Mouse (Mus musculus) testis, postnatal 10 days (tissue): ENCODE data around the gene E2f3.
A peak's percentile ranks its signal among the peaks of the same experiment; 100 is the strongest.

Experiments
- DNase-seq: peaks from one replicate; pipeline ENCODE4 v3.0.0; 2021; ENCODE audit warnings: low spot score

Gene E2f3

DNA sequence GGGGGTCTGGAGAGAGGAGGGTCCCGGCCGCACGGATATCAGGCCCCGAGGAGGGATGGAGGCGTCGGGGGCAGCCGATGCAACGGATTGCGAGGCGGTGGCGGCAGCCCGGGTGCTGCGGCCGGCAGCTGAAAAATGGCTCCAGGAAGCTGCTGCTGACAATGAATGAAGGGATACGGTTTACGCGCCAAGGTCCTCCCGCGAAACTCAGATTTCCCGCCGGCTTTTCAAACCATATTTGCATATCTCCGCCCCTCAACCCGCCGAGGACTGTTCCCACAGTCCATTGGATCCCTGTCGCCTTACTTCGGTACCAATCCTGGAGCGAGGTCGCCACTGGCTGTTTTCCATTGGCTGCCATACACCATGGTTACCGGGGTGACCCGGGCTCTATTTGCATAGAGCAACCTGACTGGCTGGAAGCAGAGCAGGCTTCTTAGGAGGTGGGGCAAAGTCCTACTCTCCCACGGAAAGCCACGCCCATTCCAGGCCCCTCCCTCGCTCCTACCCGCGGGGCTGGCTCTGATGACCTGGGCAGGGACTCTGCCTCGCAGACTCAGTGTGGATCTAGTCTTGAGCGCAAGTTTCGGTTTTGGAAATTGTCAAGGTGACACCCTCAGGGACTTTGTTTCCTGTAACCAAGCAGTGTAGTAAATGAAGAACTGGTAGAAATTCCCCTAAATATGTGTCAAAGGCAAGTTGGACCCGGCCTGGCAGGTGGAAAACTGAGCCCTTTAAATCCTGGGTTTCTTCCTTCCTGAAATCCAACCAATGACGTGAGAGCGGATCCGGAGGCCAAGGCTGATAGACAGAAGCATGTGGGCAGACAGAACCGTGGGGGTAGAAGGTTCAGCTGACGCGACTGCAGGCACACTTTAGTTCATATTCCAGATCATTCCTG is at the start of gene E2f3:
Gene E2f3, minus strand, starts transcription at position 209 of the 901 bp plus-strand sequence.
- peak; percentile 99 for DNase-seq

DNA sequence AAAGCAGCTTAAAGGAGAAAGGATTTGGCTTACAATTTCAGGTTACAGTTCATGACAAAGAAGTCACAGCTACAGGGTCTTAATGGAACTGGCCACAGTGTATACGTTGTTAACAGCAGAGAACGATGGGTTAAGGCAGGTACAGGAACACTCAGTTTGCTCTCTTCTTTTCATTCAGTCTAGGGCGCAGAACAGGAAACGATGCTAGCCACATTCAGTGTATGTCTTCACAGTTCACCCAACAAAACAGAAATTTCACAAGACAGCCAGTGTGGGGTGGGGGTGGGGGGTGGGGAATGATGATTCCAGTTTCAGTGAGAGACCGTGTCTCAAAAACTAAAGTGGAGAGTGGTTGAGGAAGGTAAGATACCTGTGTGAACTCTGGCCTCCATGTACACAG is 48.7 kb upstream of the E2f3 start:
- no peak for DNase-seq

DNA sequence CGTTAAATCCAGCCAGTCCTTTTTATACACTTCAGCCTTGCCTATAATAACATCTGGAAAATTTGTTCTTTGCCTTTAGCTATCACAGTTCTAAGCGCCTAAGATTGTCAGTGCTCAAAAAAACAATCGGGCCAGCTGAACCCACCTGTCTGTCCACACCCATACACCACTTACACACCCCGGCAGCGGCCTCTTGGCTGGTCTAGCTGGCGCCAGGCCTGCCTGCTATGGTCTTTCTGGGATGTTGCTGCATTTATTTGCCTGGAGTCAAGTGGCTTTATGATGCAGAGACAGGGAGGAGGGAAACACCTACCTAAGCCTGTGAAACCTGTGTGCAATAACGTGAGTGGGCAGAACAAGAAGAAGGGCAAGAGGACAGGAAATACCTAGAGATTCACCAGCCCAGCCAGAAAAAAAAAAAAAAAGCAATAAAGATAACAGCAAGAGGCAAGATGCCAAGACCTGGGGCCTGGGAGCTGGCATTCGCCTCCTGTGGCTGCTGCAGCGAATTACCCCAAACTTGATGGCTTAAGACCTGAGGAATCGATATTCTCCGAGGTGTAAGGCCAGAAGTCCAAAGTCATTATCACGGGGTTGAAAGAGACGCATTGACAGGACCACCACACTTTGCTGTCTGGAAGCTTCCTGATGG is 45.9 kb upstream of the E2f3 start:
- no peak for DNase-seq

DNA sequence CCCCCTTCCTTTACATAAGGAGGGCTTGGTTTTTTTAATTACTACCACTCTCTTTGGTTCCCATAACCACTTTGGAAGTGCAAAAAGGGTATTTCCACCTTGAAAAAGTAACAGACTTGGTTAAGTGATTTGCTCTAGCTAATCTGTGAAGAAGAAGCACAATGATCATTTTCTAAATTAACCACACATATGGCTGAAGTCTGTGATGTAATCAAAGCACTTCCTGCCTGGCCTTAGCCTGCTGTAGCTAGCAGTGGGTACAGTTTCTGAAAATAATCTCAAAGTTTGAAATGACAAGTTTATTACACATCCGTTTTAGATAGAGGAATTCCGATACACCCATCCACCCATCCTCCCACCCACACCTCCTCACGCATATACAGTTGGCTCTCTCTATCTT is 42.0 kb upstream of the E2f3 start:
- no peak for DNase-seq

DNA sequence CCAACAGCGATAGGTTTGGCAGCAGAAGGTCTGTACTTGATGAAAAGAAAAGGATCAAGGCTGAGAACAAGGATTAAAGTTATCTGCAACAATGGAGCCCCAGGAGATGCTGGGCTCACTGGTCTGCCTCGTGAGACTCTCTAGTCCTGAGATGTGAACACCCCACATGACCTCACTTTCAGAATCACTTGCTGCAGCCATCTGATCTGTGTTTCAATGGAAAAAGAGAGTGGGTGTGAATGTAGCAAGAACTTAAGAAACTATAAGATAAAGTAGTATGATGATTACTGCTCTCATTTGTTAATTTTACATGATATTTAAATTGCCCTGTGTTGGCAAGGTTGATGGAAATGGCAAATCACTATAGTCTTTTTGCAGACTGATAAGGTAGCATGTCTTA is 36.6 kb upstream of the E2f3 start:
- no peak for DNase-seq

DNA sequence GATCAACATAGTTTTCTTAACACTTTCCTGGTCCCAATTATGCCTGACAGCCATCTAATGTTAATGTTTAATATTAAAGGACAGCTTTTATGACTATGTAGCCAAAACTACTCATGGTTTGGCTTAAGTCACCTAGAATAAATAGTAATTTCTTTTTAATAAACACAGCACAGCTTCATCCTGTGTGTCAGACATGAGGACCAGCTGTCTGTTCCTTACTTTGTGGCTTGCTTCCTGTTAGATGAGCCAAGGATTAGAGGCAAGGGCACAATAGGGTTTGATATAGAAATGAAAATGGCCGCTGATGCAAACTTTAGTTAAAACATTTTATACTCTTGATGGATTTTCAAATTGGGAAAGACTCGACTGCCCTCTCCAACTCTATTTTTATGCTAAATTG is 32.7 kb upstream of the E2f3 start:
- no peak for DNase-seq

DNA sequence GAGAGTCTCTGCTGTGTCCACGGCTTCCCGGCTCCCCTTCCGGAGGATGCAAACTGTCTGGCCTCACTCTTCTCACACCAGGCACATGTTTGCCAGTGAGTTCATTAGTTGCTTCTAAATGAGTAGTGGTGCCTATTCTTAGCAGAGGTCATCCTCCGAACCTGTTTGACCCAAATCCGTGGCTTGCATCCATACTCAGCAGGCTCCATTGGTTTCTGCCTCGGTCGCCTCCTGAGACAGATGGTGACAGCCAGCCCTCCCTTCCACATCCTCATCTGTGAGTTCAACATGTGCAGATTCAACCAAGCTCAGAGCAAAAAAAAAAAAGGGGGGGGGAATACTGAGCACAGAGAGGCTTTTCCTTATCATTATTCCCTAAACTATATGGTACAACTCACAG is 31.7 kb upstream of the E2f3 start:
- DNase-seq: no peak

DNA sequence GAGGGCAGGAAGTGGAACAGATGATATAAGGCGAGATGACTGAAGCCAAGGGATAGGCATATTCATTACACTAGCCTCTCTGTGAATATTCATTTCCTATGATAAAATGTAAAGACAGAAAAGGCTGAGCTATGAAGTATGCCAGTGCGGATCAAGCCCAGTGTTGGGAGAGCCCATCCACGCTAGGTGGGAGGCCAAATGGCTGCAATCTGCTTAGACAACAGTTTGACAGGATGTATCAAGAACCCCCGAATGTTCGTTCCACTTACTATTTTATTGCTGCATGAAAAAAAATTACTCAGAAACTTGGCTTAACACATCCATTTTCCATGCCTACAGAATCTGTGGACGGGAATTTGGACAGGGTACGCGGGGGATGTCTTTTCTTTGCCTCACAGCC is 28.7 kb upstream of the E2f3 start:
- no peak for DNase-seq

DNA sequence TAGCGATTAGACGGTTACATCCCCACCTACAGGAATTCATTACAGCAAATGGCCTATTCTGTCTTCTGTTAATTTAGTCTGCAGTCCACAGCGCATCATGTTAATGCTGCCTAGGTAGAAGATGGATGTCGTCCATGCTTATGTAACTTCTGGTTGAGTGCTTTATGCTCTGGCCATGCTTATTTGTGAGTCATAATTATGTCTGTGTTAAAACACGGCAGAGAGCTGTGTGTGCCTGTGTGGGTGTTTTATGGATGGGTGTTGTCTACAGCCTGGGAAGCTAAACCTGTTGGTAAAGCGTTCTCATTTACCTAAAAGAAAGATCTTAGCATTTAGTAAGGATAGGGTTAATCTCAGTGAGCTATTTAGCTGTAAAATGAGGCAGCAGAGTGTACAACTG is 26.4 kb upstream of the E2f3 start:
- DNase-seq: no peak

DNA sequence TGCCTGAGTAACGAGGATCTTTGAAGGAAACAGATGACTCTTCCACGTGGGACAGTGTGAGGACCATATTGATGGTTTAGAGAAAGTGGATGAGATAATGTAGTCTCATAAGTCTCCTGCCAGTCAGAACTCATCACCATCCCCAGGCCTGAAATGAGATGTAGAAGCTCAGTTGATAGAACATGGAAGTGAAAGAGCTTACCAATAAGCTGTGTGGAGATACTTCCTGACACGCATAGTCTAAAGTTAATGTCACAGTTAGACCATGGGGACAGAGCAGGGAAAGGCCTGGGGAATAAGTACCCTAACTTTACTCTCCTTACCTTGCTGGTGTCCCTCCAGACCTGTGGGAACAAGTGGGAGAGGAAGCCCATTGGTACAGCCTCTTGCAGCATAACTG is 22.9 kb upstream of the E2f3 start:
- no peak for DNase-seq

DNA sequence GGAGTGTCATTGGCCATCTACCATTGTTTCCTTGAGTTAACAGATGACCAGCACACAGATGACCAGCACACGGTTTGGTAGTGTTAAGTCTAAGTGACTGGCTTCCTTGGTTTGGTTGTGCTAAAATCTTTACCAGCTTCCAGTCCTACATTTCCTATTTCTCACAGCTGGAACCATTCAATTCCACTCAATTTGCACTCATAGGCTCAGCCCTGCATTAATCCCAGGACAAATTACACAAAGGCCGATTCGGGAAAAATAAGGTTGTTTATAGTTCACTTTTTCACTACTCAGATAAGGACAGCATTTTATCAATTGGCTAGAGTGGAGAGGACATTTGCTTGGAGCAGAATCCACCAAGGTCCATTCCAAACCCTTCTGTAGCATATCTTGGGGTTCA is 19.6 kb upstream of the E2f3 start:
- no peak for DNase-seq

DNA sequence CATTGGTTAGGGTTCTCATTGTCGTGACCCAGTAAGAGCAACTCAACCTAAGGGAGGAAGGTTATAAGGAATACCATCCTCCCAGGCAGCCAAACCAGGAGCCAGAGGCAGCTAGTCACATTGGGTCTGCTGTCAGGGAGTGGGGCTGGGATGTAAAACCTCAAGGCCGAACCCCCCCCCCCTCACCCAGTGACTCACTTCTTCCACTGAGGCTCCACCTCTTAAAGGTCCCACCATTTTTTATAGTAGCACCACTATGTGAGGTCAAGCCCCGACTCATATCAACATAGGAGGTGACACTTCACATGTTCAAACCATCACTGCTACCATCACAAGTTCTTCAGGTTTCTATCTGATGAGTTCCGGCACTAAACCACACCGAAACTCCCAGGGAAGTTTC is 19.0 kb upstream of the E2f3 start:
- DNase-seq: no peak

DNA sequence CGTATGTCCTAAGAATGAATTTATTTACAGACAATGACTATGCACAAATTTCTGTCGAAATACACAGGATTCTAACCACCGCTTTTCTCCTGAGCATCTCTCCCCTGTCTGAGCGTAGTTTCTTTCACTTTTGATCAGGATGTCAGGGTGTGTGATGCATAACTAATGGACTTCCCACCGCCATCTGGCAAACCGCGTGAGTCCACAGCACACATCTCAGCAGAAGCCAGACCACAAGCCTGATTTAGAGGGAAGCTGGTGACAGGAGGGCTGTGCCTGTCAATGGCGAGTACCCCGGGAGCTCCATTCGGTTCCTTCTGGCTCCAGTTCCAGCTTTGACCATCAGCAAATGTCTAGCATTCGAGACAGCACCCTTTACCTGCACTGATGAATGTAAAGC is 17.3 kb upstream of the E2f3 start:
- DNase-seq: no peak

DNA sequence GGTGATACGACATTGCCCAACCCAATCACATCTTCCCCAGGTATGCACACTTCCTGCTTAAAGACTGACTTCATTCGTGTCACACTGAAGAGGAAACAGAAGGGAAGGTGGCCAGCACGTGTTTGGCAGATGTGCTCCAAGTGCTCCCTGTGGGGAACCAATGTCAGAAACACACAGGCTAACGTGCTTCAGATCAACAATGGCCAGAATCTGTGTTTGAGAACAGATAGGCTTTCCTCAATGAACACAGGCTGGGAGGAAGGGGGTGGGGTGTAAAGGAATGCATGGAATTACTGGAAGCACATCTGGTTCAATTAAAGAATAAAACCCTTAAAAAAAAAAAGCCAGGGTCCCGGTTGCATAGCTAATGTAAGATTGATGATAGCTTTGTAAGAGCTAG is 15.2 kb upstream of the E2f3 start:
- no peak for DNase-seq

DNA sequence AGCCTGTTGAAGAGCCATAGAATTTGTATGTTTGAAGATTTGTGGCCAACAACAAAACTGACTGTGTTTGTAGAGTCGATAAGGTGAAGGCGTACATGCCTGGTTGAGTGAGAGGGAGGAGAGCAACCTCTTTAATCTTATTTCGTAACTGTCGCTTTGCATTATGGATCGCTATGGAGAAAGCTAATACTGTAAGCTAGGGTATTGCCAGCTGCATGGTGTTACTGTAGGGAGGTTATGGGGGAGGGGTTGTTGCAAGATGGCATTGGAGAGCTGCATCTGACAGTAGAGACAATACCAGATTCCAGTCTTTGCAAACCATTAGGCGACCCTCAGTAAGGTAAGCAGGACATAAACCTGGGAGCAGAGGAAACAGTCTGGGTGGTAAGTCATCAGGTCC is 2.1 kb upstream of the E2f3 start:
- DNase-seq: no peak

DNA sequence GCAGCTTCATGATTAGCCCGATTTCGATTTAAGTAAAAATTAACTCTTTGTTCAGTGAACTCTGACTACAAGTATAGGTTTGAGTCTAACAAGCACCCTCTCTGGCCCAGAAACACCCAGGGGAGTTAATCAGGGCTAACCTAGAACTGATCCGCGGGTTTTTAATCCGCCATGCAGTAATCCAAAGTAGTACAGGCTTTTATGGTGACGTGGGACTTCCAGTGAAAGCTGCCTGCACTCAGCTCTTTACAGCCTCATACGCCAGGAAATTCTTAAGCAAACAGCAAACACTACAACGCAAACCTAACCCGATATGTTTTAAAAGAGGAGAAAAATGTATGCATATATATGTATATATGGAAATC is 875 bp upstream of the E2f3 start:
- DNase-seq: no peak

DNA sequence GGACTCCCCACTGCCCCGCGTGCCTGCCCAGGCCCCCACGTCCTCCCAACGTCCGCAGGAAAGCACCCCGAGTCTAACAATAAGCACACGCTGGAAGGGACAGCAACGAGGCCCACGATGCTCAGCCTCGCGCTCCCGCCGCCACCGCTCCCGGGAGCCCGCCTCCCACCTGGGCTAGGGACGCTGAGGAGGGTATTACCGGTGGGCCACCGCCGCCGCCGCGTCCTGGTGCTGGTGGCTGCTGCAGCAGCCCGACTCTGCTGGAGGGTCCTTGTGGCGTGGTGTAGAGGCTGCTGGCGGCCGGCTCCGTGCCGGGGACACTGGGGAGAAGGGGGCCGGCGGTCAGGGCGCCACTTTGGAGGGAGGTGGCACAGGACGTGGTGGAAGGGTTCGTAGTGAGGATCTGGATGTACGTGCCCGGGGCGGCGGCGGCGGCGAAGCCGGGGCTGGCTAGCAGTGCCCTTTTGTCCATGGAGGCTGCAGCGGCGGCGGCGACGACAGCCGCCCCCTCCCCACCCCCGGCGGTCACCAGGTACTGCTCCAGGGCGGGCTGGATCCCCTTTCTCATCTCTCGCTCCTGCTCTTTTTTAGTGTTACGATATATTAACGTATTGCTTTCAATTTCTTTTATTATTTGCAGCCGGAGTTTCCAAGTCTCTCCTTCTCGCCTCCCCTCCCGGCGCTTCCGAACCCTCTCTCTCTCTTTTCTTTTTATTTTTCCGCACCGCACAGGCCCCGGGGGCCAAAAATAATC is 585 bp downstream of the E2f3 start:
- DNase-seq: peak; percentile 67

DNA sequence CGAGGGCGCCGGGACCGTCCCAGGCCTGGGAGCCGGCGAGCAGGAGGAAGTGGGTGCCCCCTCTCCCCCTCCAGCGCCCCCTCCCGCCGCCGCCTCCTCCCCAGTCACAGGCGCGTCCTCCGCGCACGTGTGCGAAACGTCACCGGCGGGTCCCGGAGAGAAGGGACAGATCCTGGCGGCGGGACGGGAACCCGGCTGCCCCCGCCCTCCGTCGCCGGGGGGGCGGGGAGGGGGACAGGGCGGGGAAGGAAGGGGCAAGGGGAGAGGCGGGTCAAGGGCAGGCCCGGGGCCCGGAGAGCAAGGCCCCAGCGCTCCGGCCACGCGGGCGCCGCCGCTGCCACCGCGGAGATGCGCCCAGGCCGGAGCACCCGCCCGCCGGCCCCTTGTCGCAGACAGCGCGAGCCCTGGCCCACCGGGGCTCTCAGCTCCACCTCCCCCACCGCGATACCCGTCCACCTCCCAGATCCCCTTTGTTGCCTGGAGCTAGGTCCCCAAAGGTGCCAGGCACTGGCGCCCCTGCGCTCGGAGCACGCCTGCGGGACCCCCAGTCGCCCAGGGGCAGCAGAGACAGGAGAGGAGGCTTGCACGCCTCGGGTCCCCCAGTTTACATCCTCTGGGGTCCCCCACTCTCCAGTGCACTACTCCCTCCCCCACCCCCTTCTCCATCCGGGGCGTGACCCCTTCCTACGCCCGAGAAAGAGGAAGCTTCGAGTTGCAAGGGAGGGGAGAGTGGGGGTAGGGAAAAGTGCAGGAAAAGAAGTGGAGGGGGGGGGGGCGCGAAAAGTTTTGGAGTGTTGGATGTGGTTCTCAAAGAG is 1.4 kb downstream of the E2f3 start:
- peak; percentile 87 for DNase-seq

DNA sequence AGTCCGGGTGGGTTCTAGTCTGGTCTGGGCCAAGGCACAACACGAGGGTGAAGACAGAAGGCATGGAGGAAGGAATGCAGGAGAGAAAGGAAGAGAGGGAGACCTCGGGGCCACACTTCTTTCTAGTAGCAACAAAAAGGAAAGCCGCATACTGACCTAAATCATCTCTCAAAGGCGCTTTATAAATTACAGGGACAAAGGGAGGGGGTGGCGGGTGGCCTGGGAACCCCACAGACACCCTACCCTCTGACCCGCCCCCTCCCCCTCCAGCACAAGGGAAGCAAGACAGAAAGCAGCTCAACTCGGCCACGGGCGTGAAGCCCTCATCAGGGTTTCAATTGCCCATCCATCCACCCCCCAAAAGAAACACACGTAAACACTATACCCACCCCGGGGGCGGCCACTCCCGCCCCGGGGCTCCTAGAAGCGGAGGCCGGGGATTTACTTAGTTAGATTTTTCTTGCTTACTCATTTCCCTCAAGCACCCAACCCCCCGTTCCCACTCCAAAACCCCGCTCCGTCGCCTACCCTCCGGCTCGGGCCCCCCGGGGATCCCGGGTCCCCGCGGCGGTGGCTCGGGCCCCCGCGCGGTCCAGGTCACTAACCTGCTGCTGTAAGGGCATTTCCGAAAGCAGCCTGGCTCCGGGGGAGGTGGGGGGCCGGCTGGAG is 2.2 kb downstream of the E2f3 start:
- DNase-seq: peak; percentile 44

DNA sequence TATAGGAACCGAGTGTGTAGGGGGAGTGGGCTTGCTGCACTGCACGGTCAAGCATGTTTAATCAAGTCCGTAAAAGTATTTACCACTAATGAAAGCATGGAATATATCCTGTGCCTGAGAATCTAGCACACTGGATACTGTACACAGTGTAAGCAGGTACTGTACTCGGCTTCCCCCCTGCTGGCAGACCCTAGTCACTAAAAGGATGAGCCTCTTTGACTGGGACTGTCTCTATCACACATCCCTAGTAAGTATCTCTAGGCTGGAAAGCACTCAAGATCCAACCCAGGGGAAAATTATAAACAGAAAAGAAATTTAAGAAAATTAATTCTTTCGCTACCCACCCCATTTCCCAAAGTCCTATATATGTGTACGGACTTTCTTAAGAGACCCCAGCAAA is 2.8 kb downstream of the E2f3 start:
- DNase-seq: peak; percentile 48

DNA sequence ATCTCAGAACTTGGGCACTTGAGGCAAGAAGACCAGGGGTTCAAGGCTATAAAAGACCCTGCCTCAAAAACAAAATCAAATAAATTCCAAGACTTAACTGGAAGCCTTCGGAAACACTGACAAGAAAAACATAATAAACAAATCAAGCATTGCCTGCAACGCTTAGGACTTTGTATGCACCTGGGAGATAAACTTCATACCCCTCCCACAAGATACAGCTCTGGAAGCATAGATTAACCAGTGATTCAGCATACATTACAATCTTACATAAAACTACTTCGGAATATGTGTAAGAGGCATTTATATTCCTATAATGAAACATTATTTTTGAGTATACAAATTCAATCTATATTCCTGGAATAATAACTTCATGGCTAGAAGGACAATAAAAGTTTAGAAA is 3.5 kb downstream of the E2f3 start:
- DNase-seq: no peak

DNA sequence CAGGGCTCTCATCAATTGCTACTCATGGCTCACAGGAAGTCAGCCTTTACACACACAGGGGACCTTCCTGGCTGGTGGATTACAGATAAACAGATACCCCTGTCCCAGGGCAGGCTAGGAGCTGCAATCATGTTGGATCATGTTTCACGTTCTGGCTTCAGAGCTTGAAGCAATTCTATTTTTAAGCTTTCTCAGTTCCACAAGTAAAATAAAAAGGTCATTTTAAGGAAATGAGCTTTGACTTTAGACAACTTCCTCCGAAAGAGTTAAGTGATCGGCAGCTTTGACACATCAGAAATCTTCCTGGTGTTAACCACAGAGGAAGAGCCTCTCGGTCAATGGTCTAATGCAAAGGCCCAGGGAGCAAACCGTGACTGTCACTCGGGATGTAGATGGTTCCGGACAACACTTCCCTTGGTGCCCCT is 6.7 kb downstream of the E2f3 start:
- DNase-seq: no peak
